Mouse (Mus musculus): Measurements from ENCODE around the gene Gpr55.
A peak's percentile ranks its signal among the peaks of the same experiment; 100 is the strongest.

The Gpr55 gene

DNA sequence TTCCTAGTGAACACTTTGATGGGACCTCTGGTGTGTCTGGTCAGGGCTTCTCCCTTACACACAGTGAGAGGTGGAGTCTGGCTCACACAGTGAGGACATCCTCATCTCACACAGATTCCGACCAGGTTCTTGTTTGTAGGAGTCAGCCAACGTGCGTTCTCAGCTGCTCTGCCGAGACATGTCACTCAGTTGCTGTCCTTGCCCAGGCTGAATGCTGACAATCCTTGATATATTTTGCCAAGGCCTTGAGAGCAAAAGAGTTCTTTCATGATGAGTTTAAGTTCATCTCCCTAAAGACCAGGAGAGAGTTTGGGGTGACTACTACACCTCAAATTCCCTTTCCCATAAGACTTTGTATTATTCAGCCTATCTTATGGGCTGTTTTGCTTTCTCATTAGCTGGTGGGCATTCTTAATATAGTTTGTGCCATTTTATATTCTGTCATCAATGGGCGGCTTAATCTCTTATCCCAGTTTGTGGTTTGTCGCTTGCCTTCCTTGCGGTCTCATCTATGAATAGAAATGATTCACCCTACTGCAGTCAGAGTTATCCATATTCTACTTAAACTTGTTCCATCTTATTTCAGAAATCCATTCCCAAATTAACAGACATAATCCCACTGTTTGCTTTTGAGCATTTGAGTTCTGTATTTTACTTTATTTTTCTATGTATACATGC, 47.6 kb downstream of the Gpr55 start:
- no peak for DNase-seq

DNA sequence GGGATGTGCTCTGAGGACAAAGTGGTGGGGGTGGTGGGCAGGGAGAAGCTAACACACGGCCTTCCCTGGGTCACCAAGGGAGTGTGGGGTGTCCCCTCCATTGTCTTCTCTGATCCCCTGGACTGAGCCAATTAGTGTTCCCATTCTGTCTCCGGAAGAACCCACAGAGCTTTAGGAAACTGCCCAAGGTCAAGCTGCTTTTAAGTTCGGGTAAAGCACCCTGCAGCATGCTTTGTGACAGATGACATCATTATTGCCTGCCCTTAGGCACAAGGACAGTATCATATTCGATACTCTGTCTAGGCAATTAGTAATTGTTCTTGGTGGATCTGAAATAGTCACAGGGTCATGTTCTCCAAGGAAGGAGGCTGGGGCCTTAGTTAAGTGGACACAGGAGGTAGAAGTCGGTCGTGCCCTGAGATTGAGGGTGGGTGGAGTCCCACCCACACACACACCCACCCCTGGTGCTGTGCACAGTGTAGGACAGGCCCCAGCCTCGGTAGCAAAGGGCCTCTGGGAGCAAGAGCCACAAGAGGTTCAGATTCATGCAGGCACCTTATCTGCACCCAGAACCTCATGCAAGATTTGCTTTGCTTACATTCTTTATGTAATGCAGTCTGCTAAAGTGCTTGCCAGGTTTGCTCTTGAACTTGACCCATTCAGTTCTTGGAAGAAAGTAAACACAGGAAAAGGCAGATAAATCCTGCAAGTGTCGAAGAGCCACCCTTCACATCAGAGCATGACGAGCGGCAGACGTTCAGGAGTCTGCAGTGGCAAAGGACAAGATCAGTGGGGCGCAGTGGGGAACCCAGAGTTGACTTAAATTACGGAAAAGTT, 51.8 kb downstream of the Gpr55 start:
- DNase-seq: peak; percentile 60

DNA sequence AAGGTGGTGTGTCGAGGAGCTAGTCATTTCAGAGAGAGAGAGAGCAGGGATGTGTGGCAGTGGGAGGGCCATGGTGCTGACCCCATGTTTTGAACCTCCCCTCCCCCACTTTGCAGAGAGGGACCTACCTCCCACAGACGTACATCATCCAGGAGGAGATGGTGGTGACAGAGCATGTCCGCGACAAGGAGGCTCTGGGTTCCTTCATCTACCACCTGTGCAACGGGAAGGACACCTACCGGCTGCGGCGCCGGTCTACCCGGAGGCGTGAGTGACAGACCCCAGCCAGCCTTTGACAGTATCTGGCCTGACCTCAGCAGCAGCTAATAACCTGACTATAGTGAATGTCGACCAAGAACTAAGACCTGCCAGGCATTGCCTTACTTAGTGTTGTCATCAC, 53.9 kb downstream of the Gpr55 start:
- DNase-seq: no peak

DNA sequence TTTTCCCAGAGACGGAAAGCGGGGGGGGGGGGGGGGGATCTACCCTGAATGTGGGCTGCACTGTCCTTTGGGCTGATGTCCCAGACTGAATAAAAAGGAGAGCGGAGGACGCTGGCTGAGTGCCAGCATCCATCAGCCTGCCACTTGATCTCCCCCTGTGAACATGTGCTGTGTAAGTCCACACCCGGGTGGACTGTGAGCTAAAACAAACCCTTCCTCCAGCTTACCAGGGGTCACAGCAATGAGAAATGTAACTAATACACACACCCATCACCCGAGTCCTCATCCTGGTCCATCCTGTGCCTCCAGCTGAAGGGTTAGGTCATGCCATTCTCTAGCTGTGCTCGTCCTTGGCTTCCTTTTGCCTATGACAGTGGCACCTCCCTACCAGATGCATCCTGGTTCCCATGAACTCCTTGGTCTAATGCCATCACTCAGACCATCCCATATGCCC, 58.7 kb downstream of the Gpr55 start:
- DNase-seq: peak; percentile 61

DNA sequence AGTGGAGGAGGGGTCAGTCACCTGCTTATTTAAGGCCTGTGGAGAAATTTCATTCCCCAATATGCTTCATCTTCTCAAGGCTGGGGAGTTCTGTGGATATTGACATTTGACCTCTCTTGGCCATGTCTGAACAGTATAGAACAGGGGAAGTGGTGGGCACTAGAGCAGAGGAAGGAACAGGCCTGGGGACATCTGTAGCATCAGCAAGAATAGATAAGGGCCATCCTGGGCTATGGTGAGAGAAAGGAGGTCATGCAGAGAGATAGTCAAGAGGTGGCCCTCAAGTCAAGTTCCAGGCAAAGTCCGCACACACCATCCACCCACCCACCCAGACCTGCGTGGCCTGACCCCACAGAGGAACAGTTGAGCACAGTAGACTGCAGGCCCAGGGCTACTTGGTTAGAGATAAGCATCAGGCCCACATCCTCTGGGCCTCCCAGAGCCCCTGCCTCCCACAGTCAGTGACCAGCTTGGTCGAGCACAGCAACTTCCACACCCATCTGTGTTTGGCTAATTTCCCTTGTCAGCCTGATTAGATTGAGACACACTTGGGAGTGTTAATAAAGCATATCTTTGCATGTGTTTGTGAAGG, 59.2 kb downstream of the Gpr55 start:
- DNase-seq: no peak

DNA sequence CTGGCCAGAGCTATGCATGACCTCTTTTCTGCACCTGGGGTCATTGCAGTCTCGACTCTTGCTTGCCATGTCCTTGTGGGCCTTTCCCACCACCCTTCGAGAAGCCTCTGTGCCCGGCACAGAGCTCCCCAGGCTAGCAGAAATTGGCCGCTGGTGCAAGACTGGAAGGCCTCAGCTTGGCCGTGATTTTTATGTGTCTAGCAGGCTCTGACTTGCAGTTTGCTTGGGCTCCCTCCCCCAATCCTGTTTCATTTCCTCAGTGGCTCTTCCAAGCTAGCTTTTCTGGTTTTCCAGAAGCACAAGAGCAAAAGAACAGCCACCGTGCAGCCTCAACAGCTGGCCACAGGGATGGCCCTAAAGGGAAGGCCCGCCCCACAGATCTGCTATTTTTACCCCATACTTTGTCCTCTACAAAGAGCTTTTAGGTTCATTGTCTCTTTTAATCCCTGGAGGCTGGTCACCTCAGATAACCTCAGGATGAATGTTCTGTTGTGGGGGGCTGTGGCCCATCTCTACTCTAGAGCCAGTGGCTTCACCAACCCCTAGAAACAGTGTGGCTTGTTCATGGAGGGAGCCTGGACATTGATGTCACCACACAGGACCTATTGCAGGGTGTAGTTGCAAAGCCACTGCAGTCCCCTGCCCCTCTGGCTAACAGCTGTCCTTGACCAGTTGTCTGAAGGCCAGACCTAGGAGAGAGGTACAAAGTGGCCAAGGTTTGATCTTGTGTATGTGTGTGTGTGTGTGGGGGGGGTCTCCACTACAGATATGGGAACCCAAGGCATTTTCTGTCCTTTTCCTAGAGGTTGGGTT, 60.1 kb downstream of the Gpr55 start:
- DNase-seq: no peak

DNA sequence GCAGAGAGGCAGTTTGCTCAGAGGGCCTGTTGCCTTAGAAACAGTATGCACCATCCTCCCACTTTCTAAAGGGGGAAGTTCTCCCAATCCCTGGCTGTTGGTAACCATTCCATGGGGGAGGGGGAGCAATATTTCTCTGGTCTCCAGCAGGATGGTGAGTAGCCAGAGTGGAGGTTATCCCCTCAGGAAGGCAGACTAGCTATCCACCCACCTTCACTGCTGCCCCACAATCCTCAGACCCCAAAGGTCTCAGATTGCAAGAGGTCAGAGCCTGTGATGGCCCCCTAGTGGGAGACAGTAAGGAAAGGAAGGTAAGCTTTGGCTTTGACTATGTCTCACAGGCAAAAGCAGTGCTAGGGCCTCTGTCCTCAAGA, 61.4 kb downstream of the Gpr55 start:
- no peak for DNase-seq

DNA sequence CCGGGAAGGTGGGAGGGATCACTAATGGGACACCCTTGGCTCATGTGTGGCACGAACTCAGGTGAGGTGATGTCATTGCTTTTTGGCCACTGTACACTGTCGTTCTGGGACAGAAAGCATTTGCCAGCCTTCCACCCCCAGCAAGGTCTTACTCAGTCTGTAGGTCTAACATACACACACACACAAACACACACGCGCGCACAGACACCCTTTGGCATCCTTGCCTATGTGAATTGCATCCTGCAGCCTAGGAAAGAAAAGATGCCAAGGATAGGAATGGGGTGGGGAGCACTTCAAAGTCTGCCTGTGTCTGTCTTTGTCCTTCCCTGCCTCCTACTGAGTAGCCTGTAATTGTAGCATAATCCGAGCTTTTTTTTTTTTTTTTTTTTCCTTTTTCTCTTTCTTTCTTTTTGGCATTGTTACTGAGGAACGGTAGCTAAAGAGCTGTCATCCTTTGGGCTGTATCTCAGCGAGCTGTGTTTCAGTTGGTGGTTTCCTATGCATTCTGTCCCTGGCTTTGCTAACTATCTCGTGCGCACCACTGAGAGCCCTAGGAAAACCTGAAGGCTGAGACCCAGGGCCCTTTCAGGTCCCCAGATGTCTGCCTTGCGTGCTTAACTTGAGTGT, 61.9 kb downstream of the Gpr55 start:
- DNase-seq: no peak

DNA sequence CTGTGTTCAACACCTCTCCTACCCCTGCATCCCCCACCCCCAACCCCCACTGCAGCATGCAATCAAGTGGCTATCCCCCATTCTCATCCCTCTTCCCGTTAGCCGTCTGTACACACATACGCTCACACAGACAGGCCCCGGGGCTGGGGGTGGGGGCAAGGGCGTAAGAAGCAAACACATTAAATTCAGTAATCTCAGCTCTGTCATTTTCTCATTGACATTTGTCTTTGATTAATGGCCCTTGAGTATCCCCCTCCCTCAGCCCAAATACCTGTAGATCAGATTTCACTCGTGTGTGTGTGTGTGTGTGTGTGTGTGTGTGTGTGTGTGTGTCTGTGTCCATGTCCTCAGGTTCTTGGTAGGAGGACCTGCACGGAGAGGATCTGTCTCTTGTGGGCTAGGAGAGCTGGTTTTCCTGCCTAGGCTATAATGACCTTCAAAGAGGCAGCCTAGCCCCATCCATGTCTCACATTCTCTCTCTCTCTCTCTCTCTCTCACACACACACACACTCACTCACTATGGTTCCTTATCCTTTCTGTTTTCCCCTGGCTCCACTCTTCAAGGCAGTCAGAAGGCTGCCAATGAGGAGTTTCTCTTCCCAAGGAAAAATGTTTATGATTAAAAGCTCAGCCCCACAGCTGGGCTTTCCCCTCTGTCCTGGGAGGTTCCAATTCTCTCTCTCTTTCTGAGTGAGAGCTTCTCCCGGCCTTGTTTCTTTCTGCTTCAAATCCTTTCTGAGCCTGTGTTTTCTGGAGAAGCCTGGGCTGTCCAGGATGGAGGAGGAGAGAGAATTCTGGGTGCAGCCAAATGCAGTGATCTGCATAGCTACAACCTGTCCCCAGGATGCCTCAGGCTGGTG, 62.7 kb downstream of the Gpr55 start:
- DNase-seq: no peak

DNA sequence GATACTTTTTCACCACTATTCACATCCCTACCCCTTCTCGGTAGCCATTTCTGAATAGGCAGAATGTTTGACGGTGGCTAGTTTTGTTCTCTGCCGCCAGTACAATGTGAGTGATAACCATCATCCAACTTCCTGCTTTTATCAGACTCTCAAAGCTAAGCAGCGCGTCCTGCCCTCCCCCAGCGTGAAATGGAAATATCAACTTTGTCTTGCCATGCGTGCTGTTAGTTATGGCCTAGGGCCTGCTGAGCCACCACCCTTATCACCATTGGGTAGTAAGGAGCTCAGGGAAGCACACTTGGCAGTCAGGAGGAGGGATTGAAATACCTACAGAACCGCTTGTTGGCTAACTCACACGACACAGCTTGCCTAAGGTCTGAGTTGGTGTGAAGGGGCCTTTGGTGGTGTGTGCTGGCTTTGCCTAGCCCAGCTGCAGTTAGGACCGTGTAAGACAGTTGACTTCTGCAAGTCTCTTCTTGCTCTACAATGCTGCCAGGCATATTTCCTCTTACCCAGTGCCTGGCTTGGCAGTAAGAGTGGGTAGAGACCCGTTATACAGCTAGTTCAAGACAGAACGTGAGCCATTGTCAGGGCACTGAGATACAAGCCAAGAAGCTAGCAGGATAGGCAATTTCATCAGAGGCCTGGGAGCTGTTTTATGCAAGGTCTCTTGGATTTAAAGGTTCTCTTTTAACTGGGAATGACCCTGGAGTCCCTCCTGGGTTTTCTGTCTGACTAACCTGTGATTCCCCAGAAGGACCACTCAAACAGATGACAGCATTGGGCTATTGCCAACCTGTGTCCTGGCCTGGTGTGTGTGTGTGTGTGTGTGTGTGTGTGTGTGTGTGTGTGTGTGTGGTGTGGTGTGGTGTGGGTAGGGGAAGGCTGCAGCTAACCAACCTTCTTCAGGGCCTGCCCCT, 63.8 kb downstream of the Gpr55 start:
- DNase-seq: peak; percentile 34

DNA sequence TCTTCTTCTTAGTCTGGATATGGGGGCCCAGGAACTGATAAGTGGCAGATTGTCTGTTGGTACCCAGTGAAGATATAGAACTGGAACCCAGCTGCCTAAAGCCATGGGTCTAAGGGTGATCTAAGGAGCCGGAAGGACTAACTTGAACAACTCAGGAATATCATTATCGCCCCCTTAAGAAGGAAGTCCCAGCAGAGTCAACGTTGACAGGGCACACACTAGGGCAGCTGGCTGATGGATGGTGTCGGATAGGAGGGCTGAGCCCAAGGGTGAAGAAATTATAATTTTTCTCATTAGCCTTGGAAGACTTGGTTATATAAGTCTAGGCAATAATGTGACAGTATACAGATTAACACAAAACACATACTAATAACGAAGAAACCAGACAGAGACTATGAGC, 64.7 kb downstream of the Gpr55 start:
- DNase-seq: no peak

DNA sequence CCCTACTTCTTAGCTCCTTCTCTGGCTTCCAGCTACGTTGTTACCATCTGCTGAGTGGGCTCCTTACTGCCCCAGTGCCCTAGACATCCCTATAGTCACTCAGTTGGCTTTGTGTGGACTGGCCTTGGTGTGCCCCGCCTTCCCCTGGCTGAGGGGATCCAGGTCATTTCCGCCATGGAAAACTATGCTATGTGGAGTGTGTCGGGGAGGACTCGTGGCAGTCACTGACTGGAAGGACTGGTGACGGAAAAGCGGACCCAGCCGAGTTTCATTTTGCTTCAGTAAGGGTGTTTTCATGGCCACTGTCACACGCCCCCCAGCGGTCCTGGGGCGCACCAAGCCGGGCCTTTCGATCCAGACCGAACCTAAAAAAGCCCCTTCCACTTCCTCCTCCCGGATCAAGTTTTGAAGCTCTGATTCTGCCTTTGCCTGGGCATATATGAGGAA, 65.4 kb downstream of the Gpr55 start:
- DNase-seq: peak; percentile 85

DNA sequence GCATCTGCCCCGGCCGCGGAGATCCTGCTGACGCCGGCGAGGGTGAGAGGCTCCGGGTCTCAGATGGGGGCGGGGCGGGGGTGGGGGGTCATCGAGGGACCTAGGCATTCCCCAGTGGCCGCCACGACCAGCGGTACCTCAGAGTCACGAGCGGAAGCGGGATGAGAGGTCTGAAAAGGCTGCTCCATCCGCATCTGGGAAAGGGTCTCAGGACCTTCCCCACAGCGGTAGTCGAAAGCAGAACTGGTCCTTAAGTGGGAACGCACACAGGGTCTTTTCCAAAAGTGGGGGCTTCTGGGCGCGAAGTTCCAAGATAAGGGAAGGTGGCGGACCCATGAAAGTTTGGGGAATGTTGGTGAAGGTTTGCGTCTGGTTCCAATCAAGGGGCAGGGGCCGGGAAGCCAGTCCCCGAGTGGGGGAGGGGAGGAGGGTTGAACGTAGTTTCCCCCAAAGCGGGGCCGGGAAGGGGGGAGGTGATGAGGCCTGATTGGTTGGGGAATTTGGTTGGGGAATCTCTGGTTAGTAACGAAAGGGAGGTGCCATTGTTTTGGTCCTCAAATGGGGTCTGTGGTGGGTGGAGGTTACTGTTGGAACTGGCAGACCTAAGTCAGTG, 66.0 kb downstream of the Gpr55 start:
- DNase-seq: peak; percentile 70

DNA sequence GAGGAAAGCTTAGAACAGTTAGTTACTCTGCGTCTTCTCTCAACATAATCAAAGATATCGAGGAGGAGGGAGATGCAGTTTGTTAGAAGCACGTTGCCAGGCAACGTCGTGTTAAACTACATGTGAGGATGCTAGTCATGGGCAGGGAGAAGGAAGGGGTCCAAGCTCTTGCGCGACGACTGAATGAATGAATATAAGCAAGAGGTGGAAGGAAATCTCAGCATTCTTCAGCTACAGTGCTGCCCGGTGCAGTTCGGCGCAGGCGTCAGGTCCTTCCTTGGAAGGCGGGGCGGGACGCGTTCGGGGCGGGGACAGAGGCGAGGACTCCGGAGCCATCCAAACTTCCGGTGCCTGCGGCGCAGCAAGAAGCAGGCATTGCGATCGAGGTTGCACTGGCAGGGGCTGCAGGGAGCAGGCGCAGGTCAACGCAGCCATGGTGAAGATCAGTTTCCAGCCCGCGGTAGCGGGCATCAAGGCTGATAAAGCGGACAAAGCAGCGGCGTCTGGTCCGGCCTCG, 66.5 kb downstream of the Gpr55 start, which contains the start of gene Itm2c:
Itm2c (plus strand) TSS at position 51 of the 517 bp plus-strand sequence.
- DNase-seq: peak; percentile 97

All from lung, postnatal 10 days (tissue).